Mouse (Mus musculus): ENCODE measurements around the gene Gm4952.

- TF ChIP-seq CTCF (IDR thresholded peaks at IDR 0.05; ENCODE audit: extremely low read depth, insufficient read depth, low read length) (peak; percentile 28; the same call in 1 of the 2 replicates), POLR2A (IDR thresholded peaks at IDR 0.05; ENCODE audit: extremely low read depth, insufficient read depth, low read length) (peak; percentile 91)
Measured at GRCm38 (mm10) chr19:12595530-12596289, 4.1 kb upstream of the Gm4952 start.

Data from cortical plate, adult 2 months (tissue).